Mouse (Mus musculus): Measurements from ENCODE around the gene Mmp12.
"Not testable (repeated sequence)": the region's sequence is repeated elsewhere in the genome, so short reads cannot be mapped to it uniquely, and the experiment has no call there.

Mmp12 gene

GRCm38 (mm10) chr9:7344107-7344506, at the start of gene Mmp12:
TSS of gene Mmp12 (plus strand) at chr9:7344381.
- no peak for DNase-seq

GRCm38 (mm10) chr9:7331847-7332246, 12.3 kb upstream of the Mmp12 start:
- no peak for DNase-seq

GRCm38 (mm10) chr9:7335766-7336680, 8.2 kb upstream of the Mmp12 start:
- DNase-seq = no peak

GRCm38 (mm10) chr9:7336740-7337483, 7.3 kb upstream of the Mmp12 start:
- no peak for DNase-seq

- no peak for DNase-seq
Observed at GRCm38 (mm10) chr9:7345513-7345912, 1.3 kb downstream of the Mmp12 start.

GRCm38 (mm10) chr9:7354535-7354934, 10.4 kb downstream of the Mmp12 start:
- DNase-seq = no peak

- DNase-seq = no peak
Observed at GRCm38 (mm10) chr9:7387947-7388346, 43.8 kb downstream of the Mmp12 start, which contains the start of gene Mmp1b. TSS of gene Mmp1b (minus strand) at chr9:7388047.

GRCm38 (mm10) chr9:7396556-7396955, 52.4 kb downstream of the Mmp12 start:
- DNase-seq = not testable (repeated sequence)
